Mouse (Mus musculus) forebrain, embryonic 14.5 days (tissue): ENCODE measurements at regions not wholly inside any gene's neighbourhood (a gene's known extent, or its start where the extent isn't known, plus 50 kb on each side); places are given as distances from the start of the nearest gene placed in this dataset.
A peak's percentile ranks its signal among the peaks of the same experiment; 100 is the strongest.

Source experiments
- ATAC-seq: fragments of 200-750 bp; cut with Nextera tagmentation; 2 replicates; pipeline ENCODE4 v1.8.0; 2017; ENCODE audit warnings: mild to moderate bottlenecking, moderate library complexity
- DNase-seq: peaks from one replicate; pipeline ENCODE4 v3.0.0-alpha.2; 2015; ENCODE audit warnings: low spot score
- H3K27ac ChIP-seq: fragments of 300-500 bp; sonication (generic); 2 replicates; pipeline ENCODE4 v1.5.1; 2014; ENCODE audit warnings: low read depth, mild to moderate bottlenecking, control low read depth, low read length, moderate library complexity
- H3K27me3 ChIP-seq: fragments of 300-500 bp; sonication (generic); replicated peaks from 2 replicates; pipeline ENCODE4 v1.6.1; 2014; ENCODE audit warnings: low read length, control low read depth, mixed read lengths; ENCODE audit not compliant: control insufficient read depth, insufficient read depth
- H3K36me3 ChIP-seq: fragments of 300-500 bp; sonication (generic); 2 replicates; pipeline ENCODE4 v1.6.1; 2014; ENCODE audit warnings: low read length, control low read depth; ENCODE audit not compliant: control insufficient read depth, insufficient read depth
- H3K4me1 ChIP-seq: fragments of 300-500 bp; sonication (generic); 2 replicates; pipeline ENCODE4 v1.6.1; 2014; ENCODE audit warnings: antibody characterized with exemption, low read length, control low read depth; ENCODE audit not compliant: control insufficient read depth, insufficient read depth
- H3K4me2 ChIP-seq: fragments of 300-500 bp; sonication (generic); 2 replicates; pipeline ENCODE4 v1.6.1; 2014; ENCODE audit warnings: mild to moderate bottlenecking, control low read depth, low read length
- H3K4me3 ChIP-seq: fragments of 300-500 bp; sonication (generic); 2 replicates; pipeline ENCODE4 v1.5.1; 2014; ENCODE audit warnings: low read depth, low read length, control low read depth
- H3K9ac ChIP-seq: fragments of 300-500 bp; sonication (generic); 2 replicates; pipeline ENCODE4 v1.6.1; 2014; ENCODE audit warnings: mild to moderate bottlenecking, low read length, control low read depth, moderate library complexity
- H3K9me3 ChIP-seq: fragments of 300-500 bp; sonication (generic); replicated peaks from 2 replicates; pipeline ENCODE4 v1.6.1; 2016; ENCODE audit warnings: low read length, control low read depth, mixed read lengths; ENCODE audit not compliant: control insufficient read depth
- WGBS: fragments of 180-500 bp; shearing (Covaris S2); extraction: QIAGEN DNeasy Blood & Tissue Kit; methylation state at CpG from one replicate; pipeline ENCODE4 v1.1.7; 2014; 5-methylcytosine and 5-hydroxymethylcytosine counted together

DNA sequence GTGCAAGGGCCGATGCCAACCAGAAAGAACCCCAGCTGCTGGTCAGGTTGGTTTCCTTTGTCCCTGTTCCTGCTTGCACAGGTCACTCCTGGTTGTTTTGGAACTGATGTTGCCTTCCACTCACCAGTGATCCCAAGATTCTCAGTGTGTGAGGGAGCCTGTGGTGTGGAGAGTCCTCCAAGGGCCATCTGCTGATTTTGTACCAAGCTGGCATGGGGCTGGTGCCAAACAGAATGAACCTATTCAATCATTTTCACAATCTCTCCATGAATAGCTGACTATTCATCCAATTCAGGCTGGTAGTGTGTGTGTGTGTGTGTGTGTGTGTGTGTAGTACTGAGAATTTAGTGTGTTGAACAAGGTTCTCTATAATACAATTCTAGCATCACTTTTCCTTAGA lies 402.8 kb upstream of the Cntnap5b start:
- Histone ChIP-seq H3K4me2 (no peak overlapping the region), H3K27ac (no peak overlapping the region), H3K27me3 (no peaks in the 10 kb centered on the region), H3K9me3 (no peaks in the 10 kb centered on the region), H3K4me3 (no peak overlapping the region), H3K4me1 (no peaks in the 10 kb centered on the region), H3K36me3 (no peaks in the 10 kb centered on the region), H3K9ac (no peak overlapping the region)
- ATAC-seq (no peak), DNase-seq (peak; percentile 16)
- 100% methylated on average over 1 of the region's 1 CpGs for WGBS

GRCm38 (mm10) chr1:99370346-99370940 lies 402.1 kb upstream of the Cntnap5b start:
- H3K4me2 ChIP-seq = no peak overlapping the region
- H3K9me3 ChIP-seq = no peaks in the 10 kb centered on the region
- H3K4me1 ChIP-seq = no peaks in the 10 kb centered on the region
- H3K27ac ChIP-seq = no peak overlapping the region
- DNase-seq (peak; percentile 1), ATAC-seq (no peak)
- H3K27me3 ChIP-seq = no peaks in the 10 kb centered on the region
- no peak overlapping the region for H3K9ac ChIP-seq
- WGBS = 93% methylated on average over 3 of the region's 3 CpGs
- H3K4me3 ChIP-seq = no peak overlapping the region
- no peaks in the 10 kb centered on the region for H3K36me3 ChIP-seq

DNA sequence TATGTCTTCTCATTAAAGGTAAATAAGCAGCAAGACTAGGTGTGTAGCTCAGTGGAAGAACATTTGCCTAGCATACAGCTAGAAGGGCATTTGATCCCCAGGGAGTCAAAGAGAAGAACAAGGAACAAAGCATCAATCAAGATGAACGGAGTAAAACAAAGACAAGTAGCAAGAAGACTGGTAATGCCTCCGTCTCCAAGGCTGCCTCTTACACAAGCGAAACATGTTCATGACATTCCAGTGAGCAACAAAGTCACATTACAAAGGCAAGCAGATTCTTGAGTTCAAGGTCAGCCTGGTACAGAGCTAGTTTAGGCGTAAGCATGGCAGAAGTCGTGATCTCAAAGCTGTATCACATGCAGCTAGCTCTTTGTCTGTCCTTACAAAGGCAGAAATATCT lies 376.8 kb upstream of the Cntnap5b start:
- H3K4me2 ChIP-seq = no peak overlapping the region
- H3K27me3 ChIP-seq = no peaks in the 10 kb centered on the region
- 77% methylated on average over 5 of the region's 5 CpGs for WGBS
- H3K27ac ChIP-seq = no peak overlapping the region
- H3K36me3 ChIP-seq = no peaks in the 10 kb centered on the region
- H3K9me3 ChIP-seq = no peaks in the 10 kb centered on the region
- DNase-seq (no peak), ATAC-seq (no peak)
- no peaks in the 10 kb centered on the region for H3K4me1 ChIP-seq
- H3K4me3 ChIP-seq = no peak overlapping the region
- H3K9ac ChIP-seq = no peak overlapping the region
